Mouse (Mus musculus): ENCODE measurements at regions not wholly inside any gene's neighbourhood (a gene's known extent, or its start where the extent isn't known, plus 50 kb on each side); places are given as distances from the start of the nearest gene placed in this dataset.

DNA sequence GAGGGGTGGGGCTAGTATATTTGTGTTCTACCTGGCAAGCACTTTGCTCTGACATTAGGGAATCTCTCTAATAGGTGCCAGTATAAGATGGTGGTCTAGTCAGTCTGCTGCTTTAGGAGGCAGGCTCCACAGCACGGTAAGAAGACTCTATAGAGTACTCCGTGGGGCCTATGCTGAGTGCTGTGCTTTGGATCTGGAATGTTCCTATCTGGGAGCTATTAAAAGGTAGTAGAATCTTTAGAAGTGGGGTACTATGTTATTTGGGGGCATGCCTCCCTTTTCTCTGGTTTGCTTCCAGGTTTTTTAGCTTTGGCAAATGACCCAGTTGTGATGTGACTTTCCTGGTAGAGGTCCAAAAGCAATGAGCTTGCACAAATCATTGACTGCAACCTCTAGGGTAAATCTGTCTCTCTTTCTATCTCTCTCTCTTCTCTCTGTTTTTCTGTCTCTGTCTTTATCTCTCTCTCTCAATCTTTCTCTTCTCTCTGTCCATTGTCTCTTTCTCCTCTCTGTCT, 208.6 kb upstream of the Camk1g start:
- TF ChIP-seq POLR2A (IDR thresholded peaks at IDR 0.05; ENCODE audit: borderline replicate concordance, control insufficient read depth, low read depth, low read length) (no peak), CTCF (IDR thresholded peaks at IDR 0.05; ENCODE audit: control insufficient read depth, insufficient read depth, low read length) (no peak)
